Mouse (Mus musculus) cerebral cortex, adult 2 months (tissue): ENCODE results near the gene Myom1.

Experiments
- whole genome bisulfite sequencing: fragments of 180-500 bp; shearing (Covaris S2); methylation state at CpG from one replicate; pipeline ENCODE4 v1.1.7; 2018; 5-methylcytosine and 5-hydroxymethylcytosine counted together

The Myom1 gene

GRCm38 (mm10) chr17:70991706-70992625 is 10.5 kb upstream of the Myom1 start:
- WGBS: 83% methylated on average over 16 of the region's 16 CpGs

- 72% methylated on average over 9 of the region's 9 CpGs for WGBS
Measured at GRCm38 (mm10) chr17:70992662-70993061, 9.8 kb upstream of the Myom1 start.

GRCm38 (mm10) chr17:70993385-70993807 is 9.0 kb upstream of the Myom1 start:
- WGBS: 37% methylated on average over 3 of the region's 3 CpGs

GRCm38 (mm10) chr17:70994671-70995070 is 7.8 kb upstream of the Myom1 start:
- 82% methylated on average over 6 of the region's 6 CpGs for WGBS

- 92% methylated on average over 6 of the region's 6 CpGs for WGBS
Measured at GRCm38 (mm10) chr17:70995551-70995950, 6.9 kb upstream of the Myom1 start.

- 71% methylated on average over 6 of the region's 6 CpGs for WGBS
Measured at GRCm38 (mm10) chr17:70997836-70998235, 4.6 kb upstream of the Myom1 start.

GRCm38 (mm10) chr17:70998400-70998975 is 3.9 kb upstream of the Myom1 start:
- WGBS: 70% methylated on average over 9 of the region's 9 CpGs

GRCm38 (mm10) chr17:70999187-70999586 is 3.2 kb upstream of the Myom1 start:
- WGBS: 70% methylated on average over 5 of the region's 5 CpGs

GRCm38 (mm10) chr17:71000255-71000654 is 2.2 kb upstream of the Myom1 start:
- 63% methylated on average over 2 of the region's 2 CpGs for WGBS

GRCm38 (mm10) chr17:71001067-71001466 is 1.4 kb upstream of the Myom1 start:
- 13% methylated on average over 6 of the region's 6 CpGs for WGBS

- WGBS: 1% methylated on average over 43 of the region's 43 CpGs
Measured at GRCm38 (mm10) chr17:71001699-71002080, 743 bp upstream of the Myom1 start.

GRCm38 (mm10) chr17:71002744-71003094 is 286 bp downstream of the Myom1 start, which contains the start of gene Myl12a:
Myl12a (minus strand) TSS chr17:71002878.
- 3% methylated on average over 14 of the region's 14 CpGs for WGBS

- 64% methylated on average over 4 of the region's 4 CpGs for WGBS
Measured at GRCm38 (mm10) chr17:71003112-71003511, 679 bp downstream of the Myom1 start.

GRCm38 (mm10) chr17:71003721-71004120 is 1.3 kb downstream of the Myom1 start:
- WGBS: 95% methylated on average over 2 of the region's 2 CpGs

GRCm38 (mm10) chr17:71004186-71004960 is 1.9 kb downstream of the Myom1 start:
- WGBS: 90% methylated on average over 10 of the region's 10 CpGs

- 95% methylated on average over 5 of the region's 5 CpGs for WGBS
Measured at GRCm38 (mm10) chr17:71006976-71007375, 4.5 kb downstream of the Myom1 start.

GRCm38 (mm10) chr17:71008676-71009075 is 6.2 kb downstream of the Myom1 start:
- WGBS: 79% methylated on average over 3 of the region's 3 CpGs

GRCm38 (mm10) chr17:71009751-71010150 is 7.3 kb downstream of the Myom1 start:
- WGBS: 75% methylated on average over 1 of the region's 1 CpGs

GRCm38 (mm10) chr17:71010646-71011242 is 8.3 kb downstream of the Myom1 start:
- 74% methylated on average over 7 of the region's 7 CpGs for WGBS

GRCm38 (mm10) chr17:71011931-71012662 is 9.7 kb downstream of the Myom1 start:
- 83% methylated on average over 9 of the region's 9 CpGs for WGBS

- WGBS: 94% methylated on average over 6 of the region's 6 CpGs
Measured at GRCm38 (mm10) chr17:71013105-71013504, 10.7 kb downstream of the Myom1 start.
